Mouse (Mus musculus): ENCODE measurements at regions not wholly inside any gene's neighbourhood (a gene's known extent, or its start where the extent isn't known, plus 50 kb on each side); places are given as distances from the start of the nearest gene placed in this dataset.
A peak's percentile ranks its signal among the peaks of the same experiment; 100 is the strongest.

- no peak overlapping the region for H3K9ac ChIP-seq (ENCODE audit: low read depth, low read length)
- ATAC-seq: no peak
- H3K4me1 ChIP-seq (ENCODE audit: control insufficient read depth, insufficient read depth, low read depth, low read length): no peaks in the 10 kb centered on the region
- H3K9me3 ChIP-seq (ENCODE audit: control insufficient read depth, low read length): no peaks in the 10 kb centered on the region
- H3K27ac ChIP-seq (ENCODE audit: low read depth, low read length): no peak overlapping the region
- H3K27me3 ChIP-seq (replicated peaks; ENCODE audit: control insufficient read depth, insufficient read depth, low read length): no peaks in the 10 kb centered on the region
- H3K36me3 ChIP-seq (ENCODE audit: control insufficient read depth, insufficient read depth, low read length): no peaks in the 10 kb centered on the region
- H3K4me2 ChIP-seq (ENCODE audit: low read length): no peak overlapping the region
- H3K4me3 ChIP-seq (ENCODE audit: low read length): no peak overlapping the region
Measured at GRCm38 (mm10) chr11:12847793-12848192, 383.0 kb upstream of the Cobl start.

DNA sequence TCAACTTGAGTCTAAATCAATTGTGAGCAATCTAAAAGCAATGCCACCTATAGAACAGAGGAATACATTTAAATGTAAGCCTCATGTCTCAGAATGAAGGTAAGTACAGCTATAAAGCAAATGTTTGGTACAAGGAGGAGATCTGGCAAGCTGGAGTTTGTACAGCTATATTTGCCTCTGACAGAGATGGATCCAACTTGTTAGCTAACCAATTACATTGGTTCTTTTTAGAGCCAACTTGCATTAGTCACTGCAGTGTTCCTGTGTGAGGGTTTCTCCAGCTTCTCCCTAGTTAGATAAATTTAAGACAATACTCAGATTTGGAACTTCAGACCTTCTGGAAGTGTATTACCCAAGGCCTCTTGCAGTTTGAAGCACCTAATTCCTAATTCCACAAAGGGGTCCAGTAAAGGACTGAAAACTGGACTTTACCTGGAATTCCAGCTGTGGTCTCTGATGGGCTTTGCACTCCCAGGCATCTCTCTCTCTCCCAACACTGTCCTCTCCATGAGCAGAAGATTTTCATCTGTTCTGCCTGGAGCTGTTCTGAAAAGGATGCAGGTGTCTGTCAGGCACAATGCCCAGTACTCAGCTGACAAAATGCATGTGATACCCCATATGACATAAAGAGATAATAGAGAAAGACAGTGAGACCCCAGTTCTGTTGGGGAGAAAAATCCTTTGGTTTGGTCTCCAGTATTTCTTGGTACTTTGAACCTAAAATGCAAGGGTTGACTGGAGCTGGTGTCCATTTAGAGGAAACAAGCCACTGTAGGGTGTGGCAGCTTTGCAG lies 379.1 kb upstream of the Cobl start:
- Histone ChIP-seq H3K27ac (ENCODE audit: low read depth, low read length) (no peak overlapping the region), H3K27me3 (replicated peaks; ENCODE audit: control insufficient read depth, insufficient read depth, low read length) (no peaks in the 10 kb centered on the region)

GRCm38 (mm10) chr11:12841393-12841792 lies 376.6 kb upstream of the Cobl start:
- Histone ChIP-seq H3K4me2 (ENCODE audit: low read length) (no peak overlapping the region), H3K4me3 (ENCODE audit: low read length) (no peak overlapping the region), H3K9ac (ENCODE audit: low read depth, low read length) (no peak overlapping the region), H3K4me1 (ENCODE audit: control insufficient read depth, insufficient read depth, low read depth, low read length) (no peaks in the 10 kb centered on the region), H3K27me3 (replicated peaks; ENCODE audit: control insufficient read depth, insufficient read depth, low read length) (no peaks in the 10 kb centered on the region), H3K27ac (ENCODE audit: low read depth, low read length) (no peak overlapping the region), H3K9me3 (ENCODE audit: control insufficient read depth, low read length) (no peaks in the 10 kb centered on the region), H3K36me3 (ENCODE audit: control insufficient read depth, insufficient read depth, low read length) (no peaks in the 10 kb centered on the region)
- ATAC-seq: no peak
- WGBS: 85% methylated on average over 2 of the region's 2 CpGs

More for the DNA sequence above, 379.1 kb upstream of the Cobl start:
- no peak for ATAC-seq
- Histone ChIP-seq H3K36me3 (ENCODE audit: control insufficient read depth, insufficient read depth, low read length) (no peaks in the 10 kb centered on the region), H3K9ac (ENCODE audit: low read depth, low read length) (no peak overlapping the region), H3K4me1 (ENCODE audit: control insufficient read depth, insufficient read depth, low read depth, low read length) (no peaks in the 10 kb centered on the region), H3K4me3 (ENCODE audit: low read length) (no peak overlapping the region), H3K4me2 (ENCODE audit: low read length) (no peak overlapping the region), H3K9me3 (ENCODE audit: control insufficient read depth, low read length) (no peaks in the 10 kb centered on the region)

DNA sequence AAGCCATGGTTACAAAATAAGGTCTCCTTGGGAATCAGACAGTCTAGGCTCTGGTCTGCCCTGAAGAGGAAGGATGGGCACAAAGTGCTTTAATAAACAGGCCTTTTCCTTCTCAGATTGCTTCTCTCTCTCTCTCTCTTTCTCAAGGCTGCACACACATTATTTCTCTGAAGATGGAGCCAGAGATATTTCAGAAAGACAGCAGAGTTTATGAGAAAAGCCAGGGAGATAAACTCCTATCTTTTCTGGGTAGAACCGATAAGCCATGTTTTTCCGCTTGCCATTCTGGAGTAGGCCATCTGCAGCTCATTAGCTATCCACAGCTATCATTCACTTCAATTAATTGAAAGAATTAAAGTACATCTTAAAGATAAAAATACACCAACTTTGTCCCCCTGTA lies 373.2 kb upstream of the Cobl start:
- no peak for ATAC-seq
- Histone ChIP-seq H3K9ac (ENCODE audit: low read depth, low read length) (no peak overlapping the region), H3K27ac (ENCODE audit: low read depth, low read length) (no peak overlapping the region), H3K4me3 (ENCODE audit: low read length) (no peak overlapping the region), H3K36me3 (ENCODE audit: control insufficient read depth, insufficient read depth, low read length) (no peaks in the 10 kb centered on the region), H3K27me3 (replicated peaks; ENCODE audit: control insufficient read depth, insufficient read depth, low read length) (no peaks in the 10 kb centered on the region), H3K4me2 (ENCODE audit: low read length) (no peak overlapping the region), H3K4me1 (ENCODE audit: control insufficient read depth, insufficient read depth, low read depth, low read length) (no peaks in the 10 kb centered on the region), H3K9me3 (ENCODE audit: control insufficient read depth, low read length) (no peaks in the 10 kb centered on the region)
- 58% methylated on average over 2 of the region's 2 CpGs for WGBS

DNA sequence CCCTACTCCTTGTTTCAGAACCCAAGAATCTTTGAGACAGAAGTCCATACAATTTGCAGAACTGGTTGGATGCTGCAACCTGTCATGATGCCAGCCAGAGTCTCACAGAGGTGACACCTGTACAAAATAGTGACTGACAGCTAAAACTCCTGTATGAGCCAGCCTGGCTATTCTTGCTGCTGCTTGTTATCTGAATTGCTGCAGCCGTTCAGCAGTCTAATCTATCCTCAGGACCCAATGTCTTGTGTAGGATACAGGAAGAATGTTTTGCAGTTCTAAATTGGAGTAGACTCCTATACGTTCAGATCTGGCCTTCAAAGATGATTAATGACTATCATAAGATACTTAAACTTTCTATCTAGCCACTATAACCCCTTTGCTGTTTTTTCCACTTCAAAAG lies 372.6 kb upstream of the Cobl start:
- no peaks in the 10 kb centered on the region for H3K4me1 ChIP-seq (ENCODE audit: control insufficient read depth, insufficient read depth, low read depth, low read length)
- H3K9me3 ChIP-seq (ENCODE audit: control insufficient read depth, low read length): no peaks in the 10 kb centered on the region
- no peaks in the 10 kb centered on the region for H3K36me3 ChIP-seq (ENCODE audit: control insufficient read depth, insufficient read depth, low read length)
- H3K4me3 ChIP-seq (ENCODE audit: low read length): no peak overlapping the region
- no peaks in the 10 kb centered on the region for H3K27me3 ChIP-seq (replicated peaks; ENCODE audit: control insufficient read depth, insufficient read depth, low read length)
- no peak overlapping the region for H3K9ac ChIP-seq (ENCODE audit: low read depth, low read length)
- 62% methylated on average over 2 of the region's 2 CpGs for WGBS
- no peak for ATAC-seq
- no peak overlapping the region for H3K4me2 ChIP-seq (ENCODE audit: low read length)
- no peak overlapping the region for H3K27ac ChIP-seq (ENCODE audit: low read depth, low read length)

DNA sequence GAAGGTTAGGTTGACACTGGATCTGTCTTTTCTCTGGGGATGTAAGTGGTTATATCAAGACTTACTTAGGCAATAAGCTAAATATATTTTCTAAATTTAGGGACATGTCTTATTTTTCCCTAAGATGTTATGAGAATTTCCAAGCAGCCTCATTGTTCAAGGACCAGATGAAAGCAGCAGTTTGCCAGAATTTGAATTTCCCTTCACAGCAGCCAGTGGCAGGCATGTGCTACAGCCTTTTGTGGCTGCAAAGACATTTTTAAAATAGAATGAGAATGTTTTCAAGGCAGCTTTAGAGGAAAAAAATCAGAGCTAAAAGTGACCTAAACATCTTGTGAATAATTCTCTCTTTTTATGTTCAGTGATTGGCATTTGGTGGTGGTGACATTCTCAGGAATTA lies 371.6 kb upstream of the Cobl start:
- Histone ChIP-seq H3K36me3 (ENCODE audit: control insufficient read depth, insufficient read depth, low read length) (no peaks in the 10 kb centered on the region), H3K27me3 (replicated peaks; ENCODE audit: control insufficient read depth, insufficient read depth, low read length) (no peaks in the 10 kb centered on the region), H3K4me1 (ENCODE audit: control insufficient read depth, insufficient read depth, low read depth, low read length) (no peaks in the 10 kb centered on the region), H3K4me3 (ENCODE audit: low read length) (no peak overlapping the region), H3K9me3 (ENCODE audit: control insufficient read depth, low read length) (no peaks in the 10 kb centered on the region), H3K27ac (ENCODE audit: low read depth, low read length) (no peak overlapping the region), H3K4me2 (ENCODE audit: low read length) (no peak overlapping the region), H3K9ac (ENCODE audit: low read depth, low read length) (no peak overlapping the region)
- ATAC-seq: no peak

DNA sequence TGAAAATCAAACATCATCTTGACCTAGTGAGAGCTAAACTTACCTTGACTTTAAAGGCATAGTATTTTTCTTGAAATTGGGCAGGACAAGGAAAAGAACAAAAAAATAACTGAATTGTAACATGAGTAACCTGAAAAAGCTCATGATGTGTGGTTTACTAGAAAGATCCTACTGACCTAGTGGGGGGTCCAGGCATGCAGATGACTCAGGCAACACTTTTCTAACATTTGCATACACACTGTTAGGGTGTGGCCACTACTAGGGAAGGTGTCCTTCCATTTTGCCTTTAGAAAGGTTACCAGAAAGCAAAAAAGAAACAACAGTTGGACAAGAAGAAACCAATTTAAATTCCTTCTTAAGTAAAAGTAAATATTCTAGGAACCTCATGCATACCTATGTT lies 347.3 kb upstream of the Cobl start:
- Histone ChIP-seq H3K4me2 (ENCODE audit: low read length) (no peak overlapping the region), H3K9ac (ENCODE audit: low read depth, low read length) (no peak overlapping the region), H3K27me3 (replicated peaks; ENCODE audit: control insufficient read depth, insufficient read depth, low read length) (no peaks in the 10 kb centered on the region)

DNA sequence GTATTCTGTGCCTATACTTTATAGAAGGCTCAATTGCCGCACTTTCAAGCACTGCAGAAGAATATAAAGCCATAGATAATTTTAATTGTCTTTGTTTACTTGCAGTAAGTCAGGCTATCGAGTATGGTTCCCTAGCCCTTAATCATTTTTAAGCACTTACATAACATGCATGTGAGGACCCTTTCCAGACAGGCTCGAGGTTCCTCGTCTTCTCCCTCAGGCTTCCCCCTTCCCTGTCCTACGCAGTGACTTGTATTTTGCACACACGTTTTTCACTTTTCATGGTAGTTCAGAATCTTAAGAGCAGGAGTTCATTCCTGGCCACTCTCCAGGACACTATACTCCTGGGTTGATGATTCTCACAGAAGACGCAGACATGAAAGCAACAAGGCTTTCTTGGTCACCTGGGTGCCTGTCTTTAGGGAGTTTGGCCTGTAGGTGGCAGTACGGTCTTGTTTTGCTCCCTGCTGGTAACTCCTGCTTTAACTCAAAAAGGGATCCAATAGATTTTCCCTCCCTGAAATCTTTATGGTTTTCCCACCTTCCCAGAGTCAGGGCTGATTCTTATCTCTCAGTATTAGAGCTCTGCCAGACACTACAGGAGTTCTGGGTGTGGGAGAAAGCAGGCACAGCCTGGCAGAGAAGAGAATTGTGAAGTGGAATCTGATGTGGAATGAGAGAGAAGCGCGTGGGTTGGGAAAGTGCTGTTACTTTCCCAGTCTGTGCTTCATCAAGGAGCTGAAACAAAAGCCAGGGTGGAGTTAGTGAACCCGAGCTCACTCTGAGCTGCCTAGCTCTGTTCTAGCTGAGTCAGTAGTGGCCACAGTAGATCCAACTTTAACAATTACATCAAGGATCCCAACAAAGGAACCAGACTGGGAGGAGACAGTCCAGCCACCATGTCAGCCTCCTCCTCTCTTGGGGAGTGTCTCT lies 346.5 kb upstream of the Cobl start:
- H3K4me1 ChIP-seq (ENCODE audit: control insufficient read depth, insufficient read depth, low read depth, low read length): no peaks in the 10 kb centered on the region
- H3K4me3 ChIP-seq (ENCODE audit: low read length): no peak overlapping the region
- 38% methylated on average over 11 of the region's 11 CpGs for WGBS
- H3K27me3 ChIP-seq (replicated peaks; ENCODE audit: control insufficient read depth, insufficient read depth, low read length): no peaks in the 10 kb centered on the region
- peak overlapping the region; percentile 45; the same call in 1 of the 2 replicates for H3K9ac ChIP-seq (ENCODE audit: low read depth, low read length)
- H3K36me3 ChIP-seq (ENCODE audit: control insufficient read depth, insufficient read depth, low read length): no peaks in the 10 kb centered on the region
- H3K4me2 ChIP-seq (ENCODE audit: low read length): no peak overlapping the region
- H3K9me3 ChIP-seq (ENCODE audit: control insufficient read depth, low read length): no peaks in the 10 kb centered on the region
- ATAC-seq: peak; percentile 85
- no peak overlapping the region for H3K27ac ChIP-seq (ENCODE audit: low read depth, low read length)

More for the DNA sequence above, 347.3 kb upstream of the Cobl start:
- no peaks in the 10 kb centered on the region for H3K4me1 ChIP-seq (ENCODE audit: control insufficient read depth, insufficient read depth, low read depth, low read length)
- no peak overlapping the region for H3K4me3 ChIP-seq (ENCODE audit: low read length)
- H3K9me3 ChIP-seq (ENCODE audit: control insufficient read depth, low read length): no peaks in the 10 kb centered on the region
- no peak for ATAC-seq
- no peaks in the 10 kb centered on the region for H3K36me3 ChIP-seq (ENCODE audit: control insufficient read depth, insufficient read depth, low read length)
- no peak overlapping the region for H3K27ac ChIP-seq (ENCODE audit: low read depth, low read length)
